Mouse (Mus musculus) erythroblast, embryonic 14.5 days (primary cell): Measurements from ENCODE around the gene Shb.

Experiments used
- GATA1 ChIP-seq: IDR thresholded peaks from 2 replicates; pipeline ENCODE4 v1.6.1; 2012; ENCODE audit warnings: low read length, inconsistent platforms, mixed read lengths
- TAL1 ChIP-seq: IDR thresholded peaks from 3 replicates; pipeline ENCODE4 v1.6.1; 2012; ENCODE audit warnings: low read length, inconsistent platforms, mixed read lengths

- TF ChIP-seq GATA1 (no peak), TAL1 (no peak)
Observed at GRCm38 (mm10) chr4:45452569-45453111, 79.6 kb downstream of the Shb start.
